Mouse (Mus musculus): ENCODE data around the gene Ccdc157. TPM values are rescaled to one million over a fixed set of nuclear protein-coding genes. Genes with fewer than 3 reads are reported as not detected.
"Not testable (repeated sequence)": the region's sequence is repeated elsewhere in the genome, so short reads cannot be mapped to it uniquely, and the experiment has no call there.

Ccdc157 gene
- polyA plus RNA-seq, 1 experiment from 2014 or later, result 8.5 TPM

DNA sequence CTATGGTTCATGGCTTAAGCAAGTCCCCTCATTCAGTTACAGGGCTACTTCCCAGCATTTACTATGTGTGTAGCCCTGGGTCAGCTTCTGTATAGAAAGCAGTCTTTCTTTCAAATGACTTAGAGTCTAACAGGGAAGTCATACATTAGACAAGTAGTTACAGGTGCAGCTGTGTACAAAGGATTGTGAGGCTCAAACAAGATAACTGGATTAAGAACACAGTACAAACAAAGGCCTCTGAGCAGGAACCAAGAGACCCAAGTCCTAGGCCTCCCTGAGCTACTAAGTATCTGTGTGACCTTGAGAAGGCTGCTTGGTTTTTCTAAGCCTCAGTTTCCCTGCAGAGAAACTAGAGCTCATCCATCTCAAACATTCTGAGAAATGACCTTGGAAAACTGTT, 33.3 kb upstream of the Ccdc157 start:
- Histone ChIP-seq H3K4me3 (no peak overlapping the region), H3K27me3 (ENCODE audit: insufficient read depth, poor library complexity, severe bottlenecking) (no peaks in the 10 kb centered on the region), H3K9me3 (no peaks in the 10 kb centered on the region), H3K4me1 (replicated peaks) (peaks cover 21% of the 10 kb centered on the region), H3K36me3 (no peaks in the 10 kb centered on the region; the same call in 1 of the 2 replicates), H3K27ac (no peak overlapping the region)
- DNase-seq (ENCODE audit: low spot score), result no peak

DNA sequence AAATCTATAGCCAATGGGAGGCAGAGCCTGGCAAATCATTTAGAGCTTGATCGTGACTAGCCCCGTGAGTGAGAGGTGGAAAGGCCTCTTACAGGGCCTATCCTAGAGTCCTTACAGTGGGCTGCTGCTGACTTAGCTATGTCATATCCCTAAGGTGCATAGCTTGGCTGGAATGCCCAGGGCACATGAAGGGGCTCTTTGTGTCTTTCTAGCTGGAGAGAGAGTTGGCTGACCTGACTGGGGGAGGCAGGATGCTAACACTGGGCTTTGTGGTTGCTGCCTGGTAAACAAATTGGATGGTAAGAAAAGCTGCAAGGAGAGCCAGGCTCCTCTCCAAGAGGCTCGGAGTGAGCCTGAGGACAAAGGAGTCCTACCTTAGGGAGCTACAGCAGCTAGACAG, 32.7 kb upstream of the Ccdc157 start:
- H3K27me3 ChIP-seq (ENCODE audit: insufficient read depth, poor library complexity, severe bottlenecking), result peaks cover 5% of the 10 kb centered on the region; the same call in 1 of the 2 replicates
- H3K9me3 ChIP-seq, result no peaks in the 10 kb centered on the region
- no peak for DNase-seq (ENCODE audit: low spot score)
- H3K36me3 ChIP-seq, result no peaks in the 10 kb centered on the region; the same call in 1 of the 2 replicates
- WGBS, result 81% methylated on average over 3 of the region's 3 CpGs
- H3K4me1 ChIP-seq (replicated peaks), result peaks cover 28% of the 10 kb centered on the region
- no peak overlapping the region for H3K4me3 ChIP-seq
- no peak overlapping the region for H3K27ac ChIP-seq

DNA sequence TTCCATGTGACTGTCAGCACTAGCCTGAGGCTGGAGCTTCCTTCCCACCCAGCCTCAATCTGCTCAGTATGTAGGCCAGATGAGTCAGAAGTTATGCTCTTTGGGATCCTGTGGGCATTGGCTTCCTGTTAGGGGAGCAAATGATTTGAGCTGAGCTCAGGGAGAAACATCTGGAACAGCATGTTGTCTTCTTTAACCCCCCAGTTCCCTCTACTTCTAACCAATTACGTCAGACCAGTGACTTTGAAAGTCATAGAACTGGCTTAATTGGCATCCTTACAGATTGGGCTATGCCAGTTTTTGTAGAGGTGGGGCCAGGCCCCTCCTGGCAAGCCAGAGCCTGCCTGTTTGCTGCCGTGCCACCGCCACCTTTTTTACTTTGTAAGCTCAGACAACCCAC, 30.6 kb upstream of the Ccdc157 start:
- Histone ChIP-seq H3K4me1 (replicated peaks) (peaks cover 38% of the 10 kb centered on the region), H3K27ac (no peak overlapping the region), H3K27me3 (ENCODE audit: insufficient read depth, poor library complexity, severe bottlenecking) (peaks cover 8% of the 10 kb centered on the region; the same call in 1 of the 2 replicates), H3K36me3 (no peaks in the 10 kb centered on the region; the same call in 1 of the 2 replicates), H3K9me3 (no peaks in the 10 kb centered on the region), H3K4me3 (no peak overlapping the region)
- DNase-seq (ENCODE audit: low spot score), result no peak
- WGBS, result 85% methylated on average over 3 of the region's 3 CpGs

DNA sequence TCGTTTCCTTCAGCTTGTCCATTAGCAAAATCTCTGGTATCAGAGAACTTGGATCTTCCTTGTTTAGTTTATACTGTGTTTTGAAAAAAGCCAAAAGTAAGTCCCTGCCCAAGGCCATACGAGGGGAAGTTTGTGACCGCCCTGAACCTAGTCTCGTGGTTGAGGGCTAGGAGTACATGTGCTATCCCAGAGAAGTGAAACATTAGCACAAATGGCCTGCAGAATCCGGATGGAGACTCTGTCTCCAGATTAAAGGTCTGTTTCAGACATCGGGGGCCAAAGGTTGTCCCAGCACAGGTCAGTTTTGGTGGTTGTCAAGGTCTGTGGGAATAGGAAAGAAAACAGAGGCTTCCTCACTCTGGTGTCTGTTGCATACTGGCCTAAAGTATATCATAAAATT, 29.1 kb upstream of the Ccdc157 start:
- no peaks in the 10 kb centered on the region for H3K9me3 ChIP-seq
- H3K27ac ChIP-seq, result no peak overlapping the region
- no peaks in the 10 kb centered on the region; the same call in 1 of the 2 replicates for H3K36me3 ChIP-seq
- peaks cover 8% of the 10 kb centered on the region; the same call in 1 of the 2 replicates for H3K27me3 ChIP-seq (ENCODE audit: insufficient read depth, poor library complexity, severe bottlenecking)
- 85% methylated on average over 6 of the region's 6 CpGs for WGBS
- DNase-seq (ENCODE audit: low spot score), result no peak
- peaks cover 38% of the 10 kb centered on the region for H3K4me1 ChIP-seq (replicated peaks)
- no peak overlapping the region for H3K4me3 ChIP-seq

DNA sequence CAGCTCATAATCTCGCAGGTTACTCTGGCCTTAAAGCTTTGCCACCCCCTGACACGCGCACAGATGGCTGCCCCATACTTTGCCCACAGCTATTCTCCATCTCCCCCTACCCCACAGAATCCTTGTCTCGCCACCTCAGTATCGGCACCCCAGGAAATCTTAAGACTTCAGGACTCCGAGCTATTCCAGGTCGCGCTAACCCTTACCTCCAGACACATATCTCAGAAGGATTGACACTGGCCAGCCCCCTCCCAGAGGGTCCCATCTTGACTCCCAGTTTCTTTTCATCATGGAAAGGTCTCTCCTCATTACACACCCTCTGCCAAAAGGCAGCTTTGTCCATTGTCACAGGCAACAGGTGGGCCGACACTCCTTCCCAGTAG, 27.2 kb upstream of the Ccdc157 start:
- WGBS, result 19% methylated on average over 9 of the region's 9 CpGs
- Histone ChIP-seq H3K27ac (peak overlapping the region; percentile 92), H3K9me3 (no peaks in the 10 kb centered on the region), H3K4me3 (peak overlapping the region; percentile 90), H3K4me1 (replicated peaks) (peaks cover 33% of the 10 kb centered on the region), H3K36me3 (peaks cover 19% of the 10 kb centered on the region), H3K27me3 (ENCODE audit: insufficient read depth, poor library complexity, severe bottlenecking) (peaks cover 8% of the 10 kb centered on the region; the same call in 1 of the 2 replicates)
- no peak for DNase-seq (ENCODE audit: low spot score)

DNA sequence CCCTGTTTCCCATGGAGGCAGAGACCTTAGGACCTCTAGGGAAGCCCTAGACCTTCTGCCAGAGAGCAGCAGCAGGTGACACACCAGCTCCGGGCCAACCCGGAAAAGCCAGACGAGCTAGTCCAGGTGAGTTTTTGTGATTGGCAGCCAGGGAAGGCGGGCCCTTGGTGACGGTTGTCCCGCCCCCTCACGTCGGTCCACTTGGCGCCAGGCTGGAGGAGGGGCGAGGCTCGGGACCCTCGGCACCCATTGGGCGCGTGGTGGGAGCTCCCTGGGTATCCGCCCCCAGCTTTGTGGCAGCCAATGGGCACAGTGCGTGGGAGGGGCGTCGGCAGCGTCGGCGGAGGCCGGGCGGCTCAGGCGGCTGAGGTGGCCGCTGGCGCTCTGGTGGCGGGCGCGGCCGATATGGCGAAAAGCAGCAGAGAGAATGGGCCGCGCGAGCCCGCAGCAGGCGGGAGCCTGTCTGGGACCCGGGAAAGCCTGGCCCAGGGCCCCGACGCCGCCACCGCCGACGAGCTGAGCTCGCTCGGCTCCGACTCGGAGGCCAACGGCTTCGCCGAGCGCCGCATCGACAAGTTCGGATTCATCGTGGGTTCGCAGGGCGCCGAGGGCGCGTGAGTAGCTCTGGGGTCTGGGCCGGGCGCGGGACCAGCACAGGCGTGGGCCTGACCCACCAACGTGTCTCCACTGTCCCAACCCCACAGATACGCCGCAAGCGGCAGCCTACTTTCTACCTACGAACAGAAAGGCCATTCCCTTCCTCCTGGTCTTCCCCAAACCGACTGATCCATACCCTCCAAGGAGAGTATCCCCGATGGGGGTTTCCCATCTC, 26.6 kb upstream of the Ccdc157 start, which contains the start of gene Tbc1d10a:
Gene Tbc1d10a, plus strand, starts transcription at position 304 of the 832 bp plus-strand sequence.
- peak; percentile 97 for DNase-seq (ENCODE audit: low spot score)
- Histone ChIP-seq H3K4me1 (replicated peaks) (peaks cover 28% of the 10 kb centered on the region), H3K4me3 (peak within 1 kb of the TSS; percentile 90), H3K36me3 (peaks cover 25% of the 10 kb centered on the region), H3K27me3 (ENCODE audit: insufficient read depth, poor library complexity, severe bottlenecking) (peaks cover 8% of the 10 kb centered on the region; the same call in 1 of the 2 replicates), H3K27ac (peak within 1 kb of the TSS; percentile 92), H3K9me3 (no peaks in the 10 kb centered on the region)
- WGBS, result under 1% methylated on average over 71 of the region's 71 CpGs

DNA sequence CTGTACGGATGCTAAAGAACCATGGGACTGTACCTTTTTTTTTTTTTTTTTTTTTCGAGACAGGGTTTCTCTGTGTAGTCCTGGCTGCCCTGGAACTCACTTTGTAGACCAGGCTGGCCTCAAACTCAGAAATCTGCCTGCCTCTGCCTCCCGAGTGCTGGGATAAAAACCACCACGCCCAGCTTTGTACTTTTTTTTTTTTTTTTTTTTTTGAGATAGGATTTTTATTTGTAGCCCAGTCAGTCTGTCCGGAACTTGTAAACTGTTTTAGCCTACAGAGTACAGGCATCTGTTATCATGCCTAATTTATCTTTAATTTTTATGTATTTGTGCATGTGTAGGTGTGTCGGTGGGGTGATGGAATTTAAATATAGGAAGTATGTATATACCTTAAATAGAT, 25.4 kb upstream of the Ccdc157 start:
- not testable (repeated sequence) for H3K4me3 ChIP-seq; H3K27ac ChIP-seq; DNase-seq (ENCODE audit: low spot score); H3K9me3 ChIP-seq; H3K27me3 ChIP-seq (ENCODE audit: insufficient read depth, poor library complexity, severe bottlenecking)
- WGBS, result 92% methylated on average over 6 of the region's 6 CpGs
- H3K36me3 ChIP-seq, result peaks cover 37% of the 10 kb centered on the region
- peaks cover 21% of the 10 kb centered on the region for H3K4me1 ChIP-seq (replicated peaks)

DNA sequence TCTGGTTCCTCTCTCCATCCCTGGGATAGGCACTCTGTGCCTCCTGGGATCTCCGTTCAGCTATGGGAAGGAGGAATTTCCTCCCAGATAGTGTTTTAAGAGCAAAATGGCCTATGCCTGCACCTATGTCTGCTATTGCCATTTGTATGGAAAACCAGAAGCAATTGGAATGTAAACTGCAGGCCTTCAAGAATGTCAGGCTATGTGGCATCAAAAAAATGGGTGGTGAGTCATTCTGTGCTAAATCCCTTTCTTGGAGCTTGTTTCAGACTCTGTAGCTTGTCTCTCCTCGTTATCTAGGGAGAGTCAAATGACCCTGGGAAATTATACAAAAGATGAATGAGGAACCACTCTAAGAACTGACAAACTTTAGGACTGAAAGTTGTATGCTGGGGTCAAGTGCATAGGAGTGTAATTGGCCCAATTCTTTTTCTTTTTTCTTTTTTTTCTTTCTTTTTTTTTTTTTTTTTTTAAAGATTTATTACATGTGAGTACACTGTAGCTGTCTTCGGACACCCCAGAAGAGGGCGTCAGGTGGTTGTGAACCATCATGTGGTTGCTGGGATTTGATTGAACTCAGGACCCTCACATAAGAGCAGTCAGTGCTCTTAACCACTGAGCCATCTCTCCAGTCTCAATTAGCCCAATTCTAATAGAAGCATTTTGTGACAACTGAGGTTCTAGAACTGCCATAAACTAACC, 24.3 kb upstream of the Ccdc157 start:
- no peak for DNase-seq (ENCODE audit: low spot score)
- Histone ChIP-seq H3K4me1 (replicated peaks) (peaks cover 18% of the 10 kb centered on the region), H3K4me3 (no peak overlapping the region), H3K36me3 (peaks cover 48% of the 10 kb centered on the region), H3K9me3 (no peaks in the 10 kb centered on the region), H3K27ac (no peak overlapping the region), H3K27me3 (ENCODE audit: insufficient read depth, poor library complexity, severe bottlenecking) (peaks cover 8% of the 10 kb centered on the region; the same call in 1 of the 2 replicates)
- 81% methylated on average over 4 of the region's 4 CpGs for WGBS

DNA sequence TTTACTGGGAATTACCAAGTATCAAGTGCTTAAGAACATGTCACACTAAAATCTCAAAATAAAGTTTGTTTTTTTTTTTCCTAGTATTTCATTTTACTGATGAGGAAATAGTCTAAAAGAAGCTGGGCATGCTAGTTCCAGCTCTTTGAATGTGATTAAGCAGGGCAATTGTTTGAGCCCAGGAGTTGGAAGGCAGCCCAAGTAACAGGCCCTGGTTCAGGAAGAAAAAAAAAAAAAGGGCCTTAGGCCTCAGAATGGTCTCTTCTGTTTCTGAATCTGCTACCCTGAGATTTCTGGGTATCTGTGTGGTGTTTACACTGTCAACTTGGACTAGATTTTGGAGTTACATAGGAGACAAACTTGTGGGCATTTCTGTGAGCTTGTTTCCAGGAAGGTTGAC, 23.4 kb upstream of the Ccdc157 start:
- peaks cover 18% of the 10 kb centered on the region for H3K4me1 ChIP-seq (replicated peaks)
- no peak overlapping the region for H3K4me3 ChIP-seq
- DNase-seq (ENCODE audit: low spot score), result no peak
- H3K27ac ChIP-seq, result no peak overlapping the region
- no peaks in the 10 kb centered on the region for H3K9me3 ChIP-seq
- H3K36me3 ChIP-seq, result peaks cover 57% of the 10 kb centered on the region
- H3K27me3 ChIP-seq (ENCODE audit: insufficient read depth, poor library complexity, severe bottlenecking), result peaks cover 8% of the 10 kb centered on the region; the same call in 1 of the 2 replicates

DNA sequence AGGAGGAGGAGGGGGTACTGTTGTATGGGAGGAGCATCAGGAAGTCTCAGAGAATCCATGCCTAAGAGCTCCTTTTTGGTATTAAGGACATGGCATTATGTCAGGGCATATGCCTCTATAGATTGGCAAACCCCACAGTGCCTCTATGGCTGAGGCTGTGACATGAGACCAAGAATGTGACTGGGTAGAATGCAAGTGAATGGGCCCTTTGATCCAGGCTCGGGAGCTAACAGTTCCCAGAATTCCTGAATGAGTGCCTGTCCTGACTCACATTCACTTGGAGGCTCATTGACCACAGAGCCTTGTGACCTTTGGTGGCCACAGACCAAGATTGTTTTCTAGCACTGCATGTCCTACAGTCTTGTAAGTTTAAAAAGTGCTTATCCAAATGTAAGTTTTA, 22.0 kb upstream of the Ccdc157 start:
- DNase-seq (ENCODE audit: low spot score), result no peak
- Histone ChIP-seq H3K27ac (no peak overlapping the region), H3K4me1 (replicated peaks) (peaks cover 3% of the 10 kb centered on the region), H3K27me3 (ENCODE audit: insufficient read depth, poor library complexity, severe bottlenecking) (no peaks in the 10 kb centered on the region), H3K36me3 (peaks cover 71% of the 10 kb centered on the region), H3K4me3 (no peak overlapping the region), H3K9me3 (no peaks in the 10 kb centered on the region)
- 32% methylated on average over 1 of the region's 1 CpGs for WGBS

DNA sequence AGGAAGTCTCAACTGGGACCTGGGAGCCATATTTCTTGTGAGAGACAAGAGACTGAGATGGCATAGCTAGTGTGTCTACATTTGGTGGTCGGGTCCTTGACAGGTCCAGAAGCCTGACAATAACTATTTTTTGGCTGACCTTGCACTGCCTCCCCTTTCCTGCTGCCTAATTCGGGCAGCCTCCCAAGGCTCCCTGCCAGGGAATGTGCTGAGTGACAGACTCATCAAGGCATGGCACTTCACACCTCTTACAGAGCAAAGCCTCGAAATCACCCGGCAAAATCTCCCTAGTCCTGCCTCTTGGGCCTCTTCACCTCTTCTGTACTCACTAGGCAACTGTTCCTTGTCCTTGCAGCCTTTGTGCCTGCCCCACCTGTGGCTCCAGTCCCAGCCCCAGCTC, 17.6 kb upstream of the Ccdc157 start:
- Histone ChIP-seq H3K4me1 (replicated peaks) (no peaks in the 10 kb centered on the region), H3K36me3 (peaks cover 100% of the 10 kb centered on the region), H3K27ac (no peak overlapping the region), H3K27me3 (ENCODE audit: insufficient read depth, poor library complexity, severe bottlenecking) (no peaks in the 10 kb centered on the region), H3K9me3 (no peaks in the 10 kb centered on the region), H3K4me3 (no peak overlapping the region)
- WGBS, result 93% methylated on average over 4 of the region's 4 CpGs
- no peak for DNase-seq (ENCODE audit: low spot score)

DNA sequence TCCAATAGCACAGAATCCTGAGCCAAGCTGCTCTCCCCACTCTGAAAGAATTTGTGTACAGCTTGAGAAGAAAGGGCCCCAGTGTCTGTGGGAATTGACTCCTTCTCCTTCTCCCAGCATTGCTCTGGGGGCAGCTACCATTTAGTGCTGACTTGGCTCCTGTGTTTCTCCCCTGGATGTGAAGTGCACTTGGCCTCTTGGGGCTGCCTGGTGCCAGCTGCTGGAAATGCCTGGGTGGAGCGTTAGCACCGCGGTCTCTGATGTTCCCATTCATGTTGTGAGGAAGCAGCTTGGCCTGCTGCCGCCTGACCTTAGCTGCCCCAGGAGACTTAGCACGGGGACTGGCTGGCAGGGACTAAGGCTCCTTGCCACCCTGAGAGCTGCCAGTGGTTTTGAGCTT, 14.5 kb upstream of the Ccdc157 start:
- Histone ChIP-seq H3K9me3 (no peaks in the 10 kb centered on the region), H3K36me3 (peaks cover 100% of the 10 kb centered on the region), H3K4me1 (replicated peaks) (no peaks in the 10 kb centered on the region), H3K27me3 (ENCODE audit: insufficient read depth, poor library complexity, severe bottlenecking) (no peaks in the 10 kb centered on the region), H3K4me3 (no peak overlapping the region), H3K27ac (no peak overlapping the region)
- 88% methylated on average over 5 of the region's 5 CpGs for WGBS
- DNase-seq (ENCODE audit: low spot score), result no peak

DNA sequence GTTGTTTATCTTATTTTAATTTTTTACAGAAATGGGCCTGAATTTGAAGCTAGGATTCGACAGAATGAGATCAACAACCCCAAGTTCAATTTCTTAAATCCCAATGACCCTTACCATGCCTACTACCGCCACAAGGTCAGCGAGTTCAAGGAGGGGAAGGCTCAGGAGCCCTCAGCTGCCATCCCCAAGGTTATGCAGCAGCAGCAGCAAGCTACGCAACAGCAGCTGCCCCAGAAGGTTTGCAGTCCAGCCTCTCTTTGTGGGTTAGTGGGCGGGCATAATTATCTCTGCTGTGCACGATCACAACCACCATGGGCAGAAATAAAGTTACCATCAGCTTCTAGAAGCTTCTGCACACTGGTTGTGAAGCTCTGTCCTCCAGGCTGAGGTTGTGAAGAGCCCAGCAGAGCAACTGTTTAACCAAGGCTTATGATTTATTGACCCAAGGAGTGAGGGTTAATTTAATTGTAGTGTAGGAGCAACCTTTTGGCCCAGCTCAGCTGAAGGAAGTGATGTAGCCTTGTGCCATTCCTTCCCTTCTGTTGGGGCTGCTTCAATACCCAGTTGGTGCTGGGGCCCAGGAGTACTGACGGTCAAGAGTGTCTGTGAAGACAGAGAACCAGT, 6.5 kb upstream of the Ccdc157 start:
- 90% methylated on average over 7 of the region's 7 CpGs for WGBS
- Histone ChIP-seq H3K4me1 (replicated peaks) (peaks cover 26% of the 10 kb centered on the region), H3K27ac (no peak overlapping the region), H3K36me3 (peaks cover 99% of the 10 kb centered on the region), H3K9me3 (no peaks in the 10 kb centered on the region), H3K27me3 (ENCODE audit: insufficient read depth, poor library complexity, severe bottlenecking) (no peaks in the 10 kb centered on the region), H3K4me3 (no peak overlapping the region)
- no peak for DNase-seq (ENCODE audit: low spot score)

Measured in hindbrain, embryonic 10.5 days (tissue).